Mouse (Mus musculus) right cerebral cortex, adult 18-20 months (tissue): ENCODE measurements around the gene Abhd12b.

Source experiments
- DNase-seq: peaks from one replicate; pipeline ENCODE4 v3.0.0; 2022; ENCODE audit warnings: mixed read lengths

Gene Abhd12b

GRCm38 (mm10) chr12:70212501-70212900 lies 58.6 kb downstream of the Abhd12b start:
- DNase-seq, result no peak

- DNase-seq, result no peak
These were observed 59.7 kb downstream of the Abhd12b start for GRCm38 (mm10) chr12:70213601-70214000.

GRCm38 (mm10) chr12:70214281-70214680 lies 60.3 kb downstream of the Abhd12b start:
- no peak for DNase-seq

- DNase-seq, result no peak
These were observed 62.4 kb downstream of the Abhd12b start for GRCm38 (mm10) chr12:70216229-70216800.

- no peak for DNase-seq
These were observed 65.0 kb downstream of the Abhd12b start for GRCm38 (mm10) chr12:70218795-70219540.

- no peak for DNase-seq
These were observed 67.5 kb downstream of the Abhd12b start for GRCm38 (mm10) chr12:70221425-70221824.

GRCm38 (mm10) chr12:70223331-70223730 lies 69.4 kb downstream of the Abhd12b start:
- no peak for DNase-seq

GRCm38 (mm10) chr12:70226655-70227054 lies 72.7 kb downstream of the Abhd12b start:
- no peak for DNase-seq

GRCm38 (mm10) chr12:70227121-70227932 lies 73.4 kb downstream of the Abhd12b start:
- peak; percentile 46 for DNase-seq

GRCm38 (mm10) chr12:70228155-70228554 lies 74.2 kb downstream of the Abhd12b start:
- no peak for DNase-seq

GRCm38 (mm10) chr12:70231294-70231693 lies 77.4 kb downstream of the Abhd12b start, which contains the start of gene Pygl:
Gene Pygl (minus strand): TSS chr12:70231488.
- no peak for DNase-seq

- no peak for DNase-seq
These were observed 78.1 kb downstream of the Abhd12b start for GRCm38 (mm10) chr12:70232020-70232544.
